Mouse (Mus musculus): ENCODE measurements around the gene Gad2.
"Not testable (repeated sequence)": the region's sequence is repeated elsewhere in the genome, so short reads cannot be mapped to it uniquely, and the experiment has no call there.

GRCm38 (mm10) chr2:22588170-22588541, 33.8 kb upstream of the Gad2 start:
- TF ChIP-seq POLR2A (IDR thresholded peaks at IDR 0.05; ENCODE audit: borderline replicate concordance, extremely low read depth, low read depth, low read length); CTCF (IDR thresholded peaks at IDR 0.05; ENCODE audit: insufficient read depth, low read length): not testable (repeated sequence)
